Mouse (Mus musculus) adrenal gland, adult (tissue): ENCODE results near the gene Rpl9-ps1.
A peak's percentile ranks its signal among the peaks of the same experiment; 100 is the strongest.

ENCODE experiments used
- DNase-seq, 2 experiments: peaks; one replicate each; pipeline ENCODE4 v3.0.0; 2022 to 2023; ENCODE audit warnings: low spot score in 1 of 2; ENCODE audit not compliant: inconsistent age in 2 of 2

Rpl9-ps1 gene

DNA sequence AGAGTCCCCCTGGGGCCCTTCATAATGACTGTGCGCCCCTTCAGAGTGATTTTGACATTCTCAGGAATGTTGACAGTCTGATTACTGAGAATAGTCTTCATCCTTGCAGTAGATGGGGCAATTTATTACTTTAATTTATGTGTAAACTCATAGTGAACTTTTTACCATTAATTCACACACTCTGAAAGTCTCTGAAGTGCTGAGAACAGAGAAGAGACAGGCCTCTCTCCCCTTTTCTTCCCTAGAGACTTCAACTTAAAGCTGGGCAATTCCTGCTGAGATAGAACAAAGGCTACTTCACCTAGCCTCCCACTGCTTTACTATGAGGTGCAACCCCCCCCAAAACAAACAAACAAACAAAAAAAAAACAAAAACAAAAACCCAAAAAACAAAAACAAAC lies at the start of gene Rpl9-ps1:
Gene Rpl9-ps1 (minus strand): TSS at position 101 of the 400 bp plus-strand sequence.
- no peak for DNase-seq

DNA sequence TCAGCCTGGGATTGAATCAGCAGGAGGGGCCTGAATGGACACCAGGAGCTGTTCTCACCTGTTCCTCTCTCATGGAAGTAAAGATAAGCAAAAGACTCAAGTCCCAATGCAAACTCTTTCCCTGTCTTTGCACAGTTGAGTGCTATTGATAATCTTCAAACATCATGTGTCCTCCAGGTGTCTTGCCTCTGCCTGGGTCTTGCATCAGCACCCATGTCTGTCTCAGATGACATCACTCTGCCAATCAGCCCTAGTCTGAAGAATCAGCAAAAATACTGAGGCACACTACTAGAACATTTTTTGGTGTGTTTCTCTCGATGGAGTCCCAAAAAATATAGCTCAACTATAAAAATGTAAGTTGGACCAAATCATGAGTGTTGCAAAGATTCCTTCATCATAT lies 46.6 kb upstream of the Rpl9-ps1 start:
- DNase-seq = no peak

DNA sequence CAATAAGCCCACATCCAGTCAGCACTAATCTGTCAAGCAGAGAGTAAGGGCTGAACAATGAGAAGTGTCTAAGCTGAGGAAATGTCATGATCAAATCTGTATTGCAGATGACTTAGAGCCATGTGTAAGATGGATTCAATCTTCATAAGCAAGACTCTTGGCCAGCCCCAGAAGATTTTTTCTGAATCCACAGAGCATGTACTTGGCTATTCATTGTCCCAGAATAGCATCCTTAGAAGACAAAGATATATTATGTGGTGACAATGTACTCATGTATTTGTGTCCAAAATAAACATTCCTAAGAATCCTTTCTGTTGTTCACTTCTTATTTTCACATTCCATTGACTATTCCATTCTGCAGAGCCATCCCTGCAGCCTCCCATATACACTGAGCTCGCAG lies 44.5 kb upstream of the Rpl9-ps1 start:
- DNase-seq = no peak

DNA sequence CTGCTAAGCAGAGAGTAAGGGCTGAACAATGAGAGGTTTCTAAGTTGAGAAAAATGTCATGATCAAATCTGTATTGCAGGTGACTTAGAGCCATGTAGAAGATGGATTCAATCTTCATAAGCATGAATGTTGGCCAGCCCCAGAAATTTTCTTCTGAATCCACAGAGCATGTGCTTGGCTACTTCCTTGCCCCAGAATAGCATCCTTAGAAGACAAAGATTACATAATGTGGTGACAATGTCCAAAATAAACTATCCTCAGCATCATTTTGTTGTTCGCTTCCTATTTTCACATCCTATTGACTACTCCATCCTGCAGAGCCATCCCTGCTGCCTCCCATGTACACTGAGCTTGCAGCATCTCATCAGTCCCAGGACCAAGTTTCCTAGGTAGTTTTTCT lies 30.2 kb upstream of the Rpl9-ps1 start:
- no peak for DNase-seq

DNA sequence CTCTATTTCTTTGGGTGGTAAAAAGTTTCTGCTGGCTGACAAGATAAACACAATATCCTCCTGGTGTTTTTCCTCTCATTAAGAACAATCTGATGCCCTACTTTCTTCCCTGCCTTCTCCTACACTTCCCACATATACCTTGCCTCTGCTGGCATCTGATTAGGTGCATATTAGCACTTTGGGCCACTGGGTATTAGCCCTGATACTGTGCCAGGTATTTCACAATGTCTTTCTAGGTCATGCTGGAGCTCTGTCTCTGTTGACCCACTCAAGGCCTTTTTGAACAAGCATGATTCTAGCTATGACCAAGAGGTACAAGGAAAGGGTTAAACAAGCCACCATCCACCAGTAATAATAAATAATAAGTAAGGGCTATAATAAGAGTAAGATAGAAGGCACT lies 26.3 kb upstream of the Rpl9-ps1 start:
- DNase-seq = peak in 1 of 2 experiments; percentile 73

DNA sequence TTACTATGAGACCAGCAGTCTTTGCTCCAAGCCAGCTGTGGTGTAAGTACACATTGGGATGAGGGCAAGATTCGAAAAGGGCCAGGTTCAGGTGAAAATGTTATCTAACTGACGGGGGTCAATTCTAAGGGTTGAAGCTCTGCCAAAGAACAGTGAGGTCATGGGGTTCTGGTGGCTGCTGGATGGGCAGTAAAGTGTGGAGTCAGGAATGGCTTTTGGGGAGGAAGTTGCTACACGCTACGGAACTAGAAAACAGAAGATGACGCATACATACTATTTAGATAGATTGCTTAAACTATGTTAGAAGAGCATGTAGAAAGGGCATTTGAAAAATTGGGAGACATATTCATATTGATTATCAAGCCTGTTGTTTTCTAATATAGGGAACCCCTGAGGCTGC lies 18.1 kb upstream of the Rpl9-ps1 start:
- no peak for DNase-seq

DNA sequence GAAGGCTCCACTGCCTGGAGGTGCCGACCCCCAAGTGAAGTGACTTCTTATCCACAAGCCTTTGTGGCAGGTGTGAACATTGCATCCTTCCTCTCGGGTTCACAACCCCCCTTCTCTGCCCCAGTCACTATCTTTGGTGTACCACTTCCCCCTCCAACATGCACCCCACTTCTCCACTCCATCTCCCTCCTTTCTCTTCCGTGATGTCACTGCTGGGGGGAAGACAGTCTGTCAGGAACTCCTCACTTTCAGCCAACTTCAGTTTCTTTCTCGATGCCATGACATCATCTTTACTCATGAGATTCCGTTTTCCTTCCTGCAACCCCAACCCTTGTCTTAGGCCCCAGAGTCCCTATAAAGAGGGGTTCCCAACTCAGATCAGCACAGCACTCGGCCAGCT lies 16.8 kb upstream of the Rpl9-ps1 start, which contains the start of gene Ccl4:
Gene Ccl4 (plus strand): TSS at position 381 of the 400 bp plus-strand sequence.
- no peak for DNase-seq

DNA sequence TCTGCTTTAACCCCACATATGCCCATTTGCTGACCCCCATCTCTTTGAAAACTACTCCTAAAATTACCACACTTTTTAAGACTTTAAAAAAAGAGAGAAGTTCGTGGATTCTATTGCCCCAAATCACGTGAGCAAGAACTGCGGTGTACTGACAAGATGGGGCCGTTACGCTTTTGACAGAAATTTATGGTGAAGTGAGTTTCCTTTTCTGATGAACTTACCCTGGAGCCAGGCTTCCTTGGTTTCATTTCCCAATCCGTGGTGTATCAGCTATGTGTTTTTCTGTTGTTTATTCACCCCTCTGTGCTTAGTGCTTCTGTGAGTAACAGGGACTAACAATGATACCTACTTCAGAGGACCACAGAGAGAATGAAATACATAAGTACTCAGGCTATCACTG lies 13.4 kb upstream of the Rpl9-ps1 start:
- peak in 1 of 2 experiments; percentile 19 for DNase-seq

DNA sequence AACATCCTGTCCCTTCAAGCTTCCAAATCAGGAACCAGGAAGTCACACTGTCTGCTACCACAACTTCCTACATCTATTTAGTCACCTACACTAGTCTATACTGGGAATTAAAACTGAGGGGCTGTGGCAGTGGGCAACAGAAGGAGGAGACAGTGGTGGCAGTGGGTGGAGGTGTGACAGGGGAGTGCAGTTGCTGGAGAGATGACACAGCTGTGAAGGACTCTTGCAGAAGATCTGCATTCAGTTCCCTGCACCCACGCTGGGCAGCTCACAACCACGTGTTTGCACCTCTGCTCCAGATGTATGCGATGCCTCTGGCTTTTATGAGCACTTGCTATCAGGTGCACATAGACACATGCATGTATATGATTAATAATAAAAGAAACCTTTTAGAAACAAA lies 12.1 kb upstream of the Rpl9-ps1 start:
- peak in 1 of 2 experiments; percentile 13 for DNase-seq

DNA sequence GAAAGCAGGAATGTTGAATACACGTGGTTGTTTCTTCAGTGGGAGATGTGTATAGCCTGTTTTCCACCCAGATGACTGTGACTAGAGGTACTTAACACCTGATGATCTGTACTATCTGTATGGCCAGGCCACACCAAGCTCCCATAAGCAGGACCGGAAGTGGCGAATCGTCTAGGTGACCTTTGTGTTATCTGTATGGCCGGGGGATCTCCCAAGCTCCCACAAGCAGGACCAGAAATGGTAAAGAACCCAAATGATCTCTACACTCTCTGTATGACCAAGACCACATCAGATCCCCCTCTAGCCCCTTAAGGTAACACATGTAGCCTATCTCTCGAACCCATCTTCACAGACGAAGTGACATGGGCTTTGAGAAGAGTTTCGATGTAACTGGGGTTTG lies 9.2 kb upstream of the Rpl9-ps1 start:
- DNase-seq = no peak

DNA sequence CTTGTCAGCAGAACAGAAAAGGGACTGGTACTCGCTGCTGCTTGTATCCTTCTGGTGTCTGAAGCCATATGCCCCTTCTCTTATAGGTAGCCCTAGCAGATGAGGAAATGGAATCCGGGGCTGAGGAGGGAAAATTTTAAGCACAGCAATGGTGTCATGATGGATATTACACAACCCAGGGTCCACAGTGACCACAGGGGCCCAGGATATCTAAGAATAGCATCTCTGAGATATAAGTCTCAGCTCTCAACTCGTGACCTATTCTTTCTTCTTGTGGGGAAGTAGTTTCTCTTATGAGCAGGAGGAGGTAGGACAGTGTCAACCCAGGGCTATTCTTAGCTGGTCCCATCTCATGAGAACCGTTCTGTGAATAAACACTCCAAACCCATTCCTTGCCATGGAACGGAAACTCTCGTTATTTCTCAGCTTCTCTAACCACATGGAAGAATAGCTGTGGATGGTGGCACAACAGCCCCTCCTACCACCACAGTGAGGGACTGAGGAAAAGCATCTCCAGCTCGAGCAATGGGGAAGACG lies 4.0 kb upstream of the Rpl9-ps1 start, which contains the start of gene Ccl3:
Gene Ccl3 (minus strand): TSS at position 51 of the 537 bp plus-strand sequence.
- DNase-seq = peak in 1 of 2 experiments; percentile 29

DNA sequence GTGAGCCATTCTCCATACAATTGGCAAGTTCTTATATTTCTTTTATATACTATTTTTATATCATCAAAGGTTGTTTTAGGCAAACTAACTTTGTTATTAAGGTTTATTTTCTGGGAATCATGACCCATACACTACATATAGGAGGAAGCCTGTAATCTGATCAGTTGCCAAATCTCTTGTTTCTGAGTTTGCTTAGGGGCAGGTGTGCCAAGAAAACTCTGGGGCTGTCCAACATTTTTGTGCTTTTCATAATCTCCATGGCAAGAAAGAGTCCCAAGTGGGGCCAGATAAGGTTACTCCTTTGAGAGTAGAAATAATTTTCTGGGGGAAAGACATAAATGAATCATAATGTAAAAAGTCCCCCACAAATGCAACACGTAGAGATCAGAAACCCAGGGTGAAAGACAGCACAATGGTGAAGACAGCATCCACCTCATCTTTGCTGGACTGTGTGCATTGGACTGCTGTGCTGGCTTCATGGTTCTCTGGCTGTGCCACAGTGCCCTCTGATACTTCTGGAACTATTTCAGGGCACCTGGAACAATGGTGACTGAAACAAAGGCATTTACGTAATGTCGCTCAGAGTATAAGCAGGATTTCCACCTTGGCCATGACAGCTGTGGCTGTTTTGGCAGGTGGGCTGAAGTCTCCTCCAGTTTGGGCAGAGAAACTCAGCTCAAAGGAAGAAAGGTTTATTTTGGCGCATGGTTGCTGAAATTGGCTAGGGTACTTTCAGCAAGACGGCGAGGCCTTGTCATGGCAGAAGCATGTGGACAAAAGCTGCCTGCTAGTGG lies 1.1 kb upstream of the Rpl9-ps1 start:
- DNase-seq = no peak

DNA sequence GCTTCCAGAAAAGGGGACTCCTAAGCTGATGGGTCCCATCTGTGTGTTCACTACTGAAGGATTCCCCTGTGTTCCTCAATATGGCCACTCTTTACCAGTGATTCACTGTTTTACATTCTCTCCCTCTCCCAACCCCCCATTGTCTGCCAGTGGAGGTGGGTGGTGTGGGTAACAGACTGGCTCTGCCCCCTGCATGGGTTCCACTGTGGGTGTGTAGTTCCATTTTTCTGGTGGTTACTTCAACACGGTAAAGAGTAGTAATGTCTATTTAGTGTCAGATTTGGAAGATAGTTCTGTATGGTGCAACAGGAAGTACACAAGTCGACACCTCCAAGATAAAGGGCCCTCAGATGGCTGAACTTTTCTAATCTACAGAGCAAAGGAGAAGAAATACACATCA lies 4.2 kb downstream of the Rpl9-ps1 start:
- DNase-seq = no peak

DNA sequence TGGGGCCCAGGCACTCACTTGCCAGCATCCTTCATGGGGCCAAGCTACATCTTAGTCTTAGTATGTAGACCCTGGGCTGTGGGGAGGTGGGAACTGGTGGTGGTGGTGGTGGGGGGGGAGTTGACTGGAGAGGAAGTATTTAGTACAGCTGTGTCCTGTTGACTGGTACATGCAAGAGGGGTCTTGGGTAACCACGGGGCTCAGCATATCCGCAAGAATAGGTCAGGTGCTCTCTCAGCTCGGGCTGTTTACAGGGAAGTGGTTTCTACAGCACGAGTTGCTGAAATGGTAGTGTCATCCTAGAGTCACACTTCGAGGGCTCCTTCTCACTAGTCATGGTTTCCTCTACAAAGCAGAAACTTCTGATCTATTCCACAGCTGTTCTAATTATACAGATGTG lies 5.3 kb downstream of the Rpl9-ps1 start:
- no peak for DNase-seq

DNA sequence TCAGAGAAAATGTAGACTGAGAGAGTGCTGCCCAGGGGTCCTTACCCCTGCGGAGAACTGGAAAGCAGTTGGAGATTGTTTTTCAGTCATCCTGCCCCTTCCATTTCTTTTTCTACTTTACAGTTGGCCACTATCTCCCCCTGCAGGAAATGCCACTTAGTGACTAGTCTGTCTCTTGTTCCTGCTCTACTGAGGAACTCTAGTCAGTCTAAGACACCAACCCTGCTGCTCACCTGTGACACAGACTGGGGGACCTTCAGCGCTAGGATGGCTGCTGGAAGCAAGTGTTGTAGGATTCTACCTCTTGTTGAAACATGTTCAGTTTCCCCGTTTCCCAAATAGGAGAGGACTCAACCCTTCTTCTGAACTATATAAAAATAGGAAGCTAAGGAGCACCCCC lies 5.9 kb downstream of the Rpl9-ps1 start:
- peak in 1 of 2 experiments; percentile 34 for DNase-seq

DNA sequence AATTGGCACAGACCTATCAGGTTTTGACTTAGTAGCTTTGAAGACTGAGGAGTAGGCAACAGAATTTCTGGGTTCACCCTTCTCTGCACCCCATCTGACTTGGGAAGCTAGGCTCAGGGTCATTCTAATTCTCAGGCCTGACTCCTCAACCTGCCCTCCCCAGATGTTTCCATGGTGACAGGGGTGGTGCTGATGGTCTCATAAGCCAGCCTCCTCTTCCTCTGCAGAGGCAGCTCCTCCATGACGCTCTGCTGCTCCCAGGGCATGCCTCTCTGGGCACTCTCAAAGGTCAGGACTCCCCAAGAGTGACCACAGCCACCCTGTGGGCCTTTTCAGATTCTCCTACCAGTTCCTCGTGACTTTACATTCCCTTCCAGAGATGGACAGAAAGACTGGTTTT lies 6.5 kb downstream of the Rpl9-ps1 start:
- DNase-seq = no peak

DNA sequence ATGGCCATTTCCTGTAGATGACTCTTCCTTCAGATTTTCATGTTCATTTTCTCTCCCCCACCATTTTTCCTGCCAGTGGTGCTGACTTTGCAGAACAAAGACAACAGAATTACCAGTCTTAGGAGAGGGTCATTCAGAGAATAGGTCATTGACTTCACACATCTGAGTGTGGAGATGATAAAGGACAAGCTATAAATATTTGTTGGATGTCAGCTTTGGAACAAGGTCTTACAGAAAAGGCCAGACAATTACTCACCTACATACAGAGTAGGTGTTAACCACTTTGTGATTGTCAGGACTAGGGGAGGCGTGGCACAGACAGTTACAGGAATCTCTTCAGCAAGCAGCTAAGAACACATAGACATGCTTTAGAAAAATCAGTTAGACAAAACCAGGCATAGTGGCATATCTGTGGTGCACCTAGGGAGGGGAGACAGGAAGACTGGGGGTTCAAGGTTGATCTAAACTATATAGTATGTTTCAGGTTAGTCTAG lies 8.6 kb downstream of the Rpl9-ps1 start:
- DNase-seq = no peak

DNA sequence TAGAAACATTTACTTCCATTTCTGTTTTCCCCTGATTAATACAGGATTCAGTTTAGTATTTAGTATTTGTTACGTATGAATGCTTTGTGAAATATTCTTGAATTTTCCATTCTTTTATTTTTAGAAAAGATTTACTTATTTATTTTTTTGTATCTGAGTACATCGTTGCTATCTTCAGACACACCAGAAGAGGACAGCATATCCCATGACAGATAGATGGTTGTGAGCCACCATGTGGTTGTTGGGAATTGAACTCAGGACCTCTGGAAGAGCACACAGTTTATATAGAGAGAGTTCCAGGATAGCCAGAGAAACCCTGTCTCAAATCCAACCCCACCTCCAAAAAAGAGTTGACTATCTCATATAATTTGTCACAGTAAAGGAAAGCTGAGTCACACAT lies 10.5 kb downstream of the Rpl9-ps1 start:
- DNase-seq = no peak

DNA sequence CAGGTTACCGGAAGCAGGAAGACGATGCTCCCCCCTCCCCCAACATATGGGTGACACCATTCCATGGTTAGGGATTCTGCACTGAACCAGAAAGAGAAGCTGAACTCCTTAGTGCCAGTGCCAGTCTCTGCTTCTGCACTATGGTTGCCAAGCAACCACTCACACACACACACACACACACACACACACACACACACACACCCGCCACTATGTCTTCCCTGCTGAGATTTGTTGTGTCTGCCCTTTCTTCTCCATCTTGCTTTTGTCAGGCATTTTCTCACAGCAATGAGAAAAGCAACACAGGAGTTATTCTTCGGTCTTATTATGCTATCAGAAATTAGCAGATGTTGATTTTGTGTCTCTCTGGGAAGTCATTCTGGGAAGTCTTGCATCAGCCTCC lies 11.0 kb downstream of the Rpl9-ps1 start:
- DNase-seq = no peak

DNA sequence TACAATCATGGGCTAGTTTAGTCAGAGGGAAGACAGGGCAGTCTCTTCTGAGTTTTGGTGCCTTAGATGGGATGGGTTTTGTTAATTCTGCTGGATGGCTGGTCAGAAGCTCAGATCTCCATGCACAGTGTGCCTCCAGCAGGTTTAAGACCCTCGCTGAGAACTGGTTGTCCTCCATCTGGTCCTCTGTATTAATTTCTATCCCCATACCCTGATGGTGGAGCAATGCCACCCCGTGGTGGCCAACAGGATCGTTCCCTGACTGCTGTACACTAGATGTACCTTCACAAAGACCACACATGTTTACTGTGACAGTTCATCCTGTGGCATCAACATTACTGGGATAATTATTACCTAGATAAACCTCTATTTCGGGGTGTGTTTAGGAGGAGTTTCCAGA lies 12.7 kb downstream of the Rpl9-ps1 start:
- no peak for DNase-seq

DNA sequence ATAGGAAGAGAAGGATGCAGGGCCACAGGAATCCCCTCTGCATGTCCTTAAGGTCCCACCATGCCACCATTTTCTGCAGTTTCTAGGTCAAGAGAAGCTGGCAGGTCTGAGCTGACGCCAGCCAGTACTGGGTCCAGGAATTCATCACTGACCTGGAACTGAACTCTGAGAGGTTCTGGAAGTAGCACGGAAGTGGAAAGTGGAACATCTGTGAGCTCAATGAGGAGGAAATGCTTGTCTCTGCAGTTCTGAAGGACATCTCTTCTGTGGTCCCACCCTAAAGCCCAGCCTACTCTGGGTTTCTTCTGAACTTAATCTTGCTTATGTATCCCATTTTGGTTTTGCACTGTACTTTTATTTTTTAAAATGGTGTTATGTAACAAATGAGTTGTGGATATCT lies 14.4 kb downstream of the Rpl9-ps1 start:
- no peak for DNase-seq

DNA sequence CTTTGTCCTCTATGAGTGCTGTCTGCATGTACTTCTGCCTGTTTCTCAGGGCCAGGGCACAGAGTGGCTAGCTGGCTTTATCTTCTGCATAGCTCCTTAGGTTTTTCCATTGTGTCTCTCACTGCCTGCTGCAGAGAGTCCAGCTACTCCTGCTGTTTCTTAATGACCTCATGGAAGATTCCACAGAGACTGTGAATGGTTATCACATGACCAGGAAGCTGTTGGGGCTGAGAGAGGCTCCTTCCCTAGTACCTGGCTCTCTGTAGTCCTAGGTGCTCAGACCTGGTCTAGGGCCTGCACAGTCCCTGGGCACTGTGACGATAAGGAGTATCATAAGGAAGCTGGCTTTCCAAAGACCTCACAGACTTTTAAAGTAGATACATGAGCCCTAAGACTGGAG lies 14.8 kb downstream of the Rpl9-ps1 start:
- DNase-seq = no peak

DNA sequence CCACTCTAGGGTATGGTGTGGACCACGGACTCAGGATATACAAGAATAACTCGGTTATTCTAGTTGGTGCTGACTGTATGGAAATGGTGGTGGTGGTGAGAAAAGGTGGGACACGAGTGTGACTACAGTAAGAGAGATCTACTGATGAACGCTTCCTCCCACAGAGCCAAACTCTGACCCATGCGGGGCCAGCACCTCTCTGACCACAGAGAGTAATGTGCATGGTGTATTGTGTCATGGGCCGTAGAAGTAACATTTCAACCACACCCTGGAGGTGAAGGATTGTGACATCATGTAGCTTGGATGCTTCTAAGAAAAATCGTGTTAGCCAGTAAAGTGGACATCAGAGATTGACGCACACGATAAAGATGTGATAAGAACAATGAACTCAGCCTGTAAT lies 16.6 kb downstream of the Rpl9-ps1 start:
- DNase-seq = no peak
